In the genomic region with DNA sequence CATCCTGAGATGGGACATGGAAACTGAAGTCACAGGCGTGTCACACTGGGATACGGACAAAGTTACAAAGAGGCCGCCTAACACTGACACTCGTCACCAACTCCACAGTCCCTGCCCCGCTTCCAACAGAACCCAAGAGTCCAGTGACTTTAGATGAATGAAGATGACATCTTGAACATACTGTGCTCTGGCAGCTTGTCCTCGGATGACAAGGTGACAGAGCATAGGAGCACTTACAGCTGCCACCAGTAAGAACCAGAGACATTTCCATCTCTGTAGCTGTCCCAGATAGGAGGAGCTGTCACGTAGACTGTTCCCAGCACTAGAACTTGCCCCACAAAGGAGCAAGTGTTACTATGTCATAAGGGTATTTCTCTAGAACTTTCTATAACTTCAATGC, we compare ENCODE assay signal across 24 mouse cellular contexts. TPM values are rescaled to one million over a fixed set of nuclear protein-coding genes. Genes with fewer than 3 reads are reported as not detected.
DNase-seq lines count a peak whose midpoint lies in the region; ATAC-seq lines count a peak whose summit lies in the region.
"Had no signal": no experiment of that assay in that cellular context is flagged by ENCODE, and none has a peak within 500 bp of the region (broad histone marks: within the 10 kb centered on the region; RNA-seq: fewer than 3 reads in every experiment).

No protein-coding gene starts in this region.

- no peaks in the 10 kb centered on the region for H3K9me3 ChIP-seq in heart, embryonic 11.5 days (replicated peaks; ENCODE audit: control insufficient read depth, low read length)
- no peaks in the 10 kb centered on the region for H3K9me3 ChIP-seq in heart, embryonic 15.5 days (replicated peaks)
- no peaks in the 10 kb centered on the region for H3K9me3 ChIP-seq in lung, embryonic 16.5 days (ENCODE audit: control insufficient read depth, low read length)
- H3K9me3 ChIP-seq: hindbrain, embryonic 13.5 days; neural tube, embryonic 13.5 days had no signal

- DNase-seq in heart, postnatal 14 days: no peak
- no peak for DNase-seq in cerebellum, adult 11-12 months
- DNase-seq in adrenal gland, postnatal 36 days: no peak
- DNase-seq in thymus, postnatal 0 days (ENCODE audit: low spot score): no peak
- DNase-seq: adrenal gland, postnatal 10 days; cerebellum, adult 9-10 months; gastrocnemius, postnatal 14 days; kidney, adult 18-20 months; kidney, postnatal 4 days; layer of hippocampus, adult 9-11 months; thymus, postnatal 25 days had no signal

- H3K4me3 ChIP-seq in heart, embryonic 11.5 days (ENCODE audit: low read depth, low read length): no peak overlapping the region
- no peak overlapping the region for H3K4me3 ChIP-seq in heart, embryonic 15.5 days
- no peak overlapping the region for H3K4me3 ChIP-seq in lung, embryonic 16.5 days (ENCODE audit: low read length)
- H3K4me3 ChIP-seq: hindbrain, embryonic 13.5 days; left cerebral cortex, adult 2 months; myocyte; neural tube, embryonic 13.5 days had no signal

- peak overlapping the region; percentile 89 for H3K27ac ChIP-seq in heart, embryonic 11.5 days (ENCODE audit: low read depth, low read length)
- peak overlapping the region; percentile 82 for H3K27ac ChIP-seq in heart, embryonic 15.5 days
- peak overlapping the region; percentile 91 for H3K27ac ChIP-seq in lung, embryonic 16.5 days (ENCODE audit: low read length)
- H3K27ac ChIP-seq: hindbrain, embryonic 13.5 days; left cerebral cortex, adult 2 months; liver, embryonic 14.5 days; macrophage; neural tube, embryonic 13.5 days had no signal

- no peak for ATAC-seq in heart, embryonic 11.5 days (replicated peaks; ENCODE audit: insufficient number of reproducible peaks, low FRiP score, low TSS enrichment)
- ATAC-seq in heart, embryonic 15.5 days (replicated peaks; ENCODE audit: insufficient number of reproducible peaks, insufficient read depth, low FRiP score, low read depth): peak; percentile 68
- ATAC-seq in lung, embryonic 16.5 days (ENCODE audit: low read depth): peak; percentile 94
- ATAC-seq: activated CD4-positive, CD25-positive, alpha-beta regulatory T cell, adult 4 months; forebrain, embryonic 14.5 days; inflammation-experienced regulatory T-cells, adult 6 months; midbrain, embryonic 16.5 days had no signal

- intact Hi-C loops in heart, postnatal 14 days (cut with DNase I): no loop called here

- H3K9ac ChIP-seq in heart, embryonic 11.5 days (ENCODE audit: low read depth, low read length): no peak overlapping the region
- H3K9ac ChIP-seq in heart, embryonic 15.5 days: peak overlapping the region; percentile 0; the same call in 1 of the 2 replicates
- H3K9ac ChIP-seq in lung, embryonic 16.5 days (ENCODE audit: low read length): no peak overlapping the region
- H3K9ac ChIP-seq: hindbrain, embryonic 13.5 days; liver, embryonic 14.5 days; neural tube, embryonic 13.5 days had no signal

- WGBS in heart, embryonic 11.5 days (ENCODE audit: insufficient replicate concordance): 44% methylated on average over 7 of the region's 7 CpGs
- WGBS in heart, embryonic 15.5 days: 44% methylated on average over 7 of the region's 7 CpGs
- WGBS in lung, embryonic 16.5 days: 61% methylated on average over 7 of the region's 7 CpGs

- peaks cover 49% of the 10 kb centered on the region for H3K4me1 ChIP-seq in heart, embryonic 11.5 days (ENCODE audit: control insufficient read depth, insufficient read depth, low read length)
- H3K4me1 ChIP-seq in heart, embryonic 15.5 days (replicated peaks): peaks cover 65% of the 10 kb centered on the region
- peaks cover 25% of the 10 kb centered on the region for H3K4me1 ChIP-seq in lung, embryonic 16.5 days (replicated peaks; ENCODE audit: control insufficient read depth, insufficient read depth, low read length)

- H3K27me3 ChIP-seq in heart, embryonic 11.5 days (ENCODE audit: control insufficient read depth, insufficient read depth, low read length): no peaks in the 10 kb centered on the region
- H3K27me3 ChIP-seq in heart, embryonic 15.5 days: no peaks in the 10 kb centered on the region
- no peaks in the 10 kb centered on the region for H3K27me3 ChIP-seq in lung, embryonic 16.5 days (ENCODE audit: control insufficient read depth, insufficient read depth, low read depth, low read length)
- H3K27me3 ChIP-seq: hindbrain, embryonic 13.5 days; neural tube, embryonic 13.5 days had no signal

- H3K4me2 ChIP-seq in heart, embryonic 11.5 days: no peak overlapping the region
- no peak overlapping the region for H3K4me2 ChIP-seq in heart, embryonic 15.5 days
- no peak overlapping the region for H3K4me2 ChIP-seq in lung, embryonic 16.5 days (ENCODE audit: low read depth, low read length)
- H3K4me2 ChIP-seq: hindbrain, embryonic 13.5 days; neural tube, embryonic 13.5 days had no signal

- peaks cover 40% of the 10 kb centered on the region for H3K36me3 ChIP-seq in heart, embryonic 11.5 days (ENCODE audit: control insufficient read depth, insufficient read depth, low read length)
- H3K36me3 ChIP-seq in heart, embryonic 15.5 days: peaks cover 53% of the 10 kb centered on the region
- peaks cover 29% of the 10 kb centered on the region for H3K36me3 ChIP-seq in lung, embryonic 16.5 days (ENCODE audit: control insufficient read depth, insufficient read depth, low read length)
- H3K36me3 ChIP-seq: hindbrain, embryonic 13.5 days; neural tube, embryonic 13.5 days had no signal

RNA-seq across cellular contexts. Expression of a gene that starts 18.4 kb away (rescaled TPM):
- polyA plus RNA-seq in heart, embryonic 11.5 days (2014; fragmentation: Nextera tagmentation; extraction: Ambion mirVana): 129 and 130 TPM in 2 replicates
- 100 to 1,000 TPM; 181 to 209 TPM for total RNA-seq in heart, postnatal 14 days (2021)
- polyA plus RNA-seq in heart, embryonic 15.5 days (2015; fragmentation: Nextera tagmentation; extraction: Ambion mirVana): 208 and 228 TPM in 2 replicates
- polyA plus RNA-seq in lung, embryonic 16.5 days (2015; fragmentation: Nextera tagmentation; extraction: Ambion mirVana): 75.8 and 81.6 TPM in 2 replicates
- 10 to 100 TPM; 44.6 to 85.9 TPM for total RNA-seq in adrenal gland, postnatal 36 days (2021)
- polyA plus RNA-seq in thymus, postnatal 0 days (2015; fragmentation: Nextera tagmentation; extraction: Ambion mirVana): 8.5 and 9.0 TPM in 2 replicates
